Mouse (Mus musculus) liver, adult (tissue): ENCODE results near the gene Kcnip1.

ENCODE experiments used
- GATA4 ChIP-seq: IDR thresholded peaks from 2 replicates; pipeline ENCODE4 v1.6.1; 2014; ENCODE audit warnings: mild to moderate bottlenecking, low read length; ENCODE audit not compliant: insufficient replicate concordance

Gene Kcnip1

GRCm38 (mm10) chr11:34007616-34008015, 14.7 kb upstream of the Kcnip1 start:
- TF ChIP-seq GATA4, result no peak

- TF ChIP-seq GATA4, result no peak
Observed at GRCm38 (mm10) chr11:34002593-34002965, 9.6 kb upstream of the Kcnip1 start.

GRCm38 (mm10) chr11:34001938-34002592, 9.1 kb upstream of the Kcnip1 start:
- no peak for TF ChIP-seq GATA4

- no peak for TF ChIP-seq GATA4
Observed at GRCm38 (mm10) chr11:34000416-34000815, 7.5 kb upstream of the Kcnip1 start.

- no peak for TF ChIP-seq GATA4
Observed at GRCm38 (mm10) chr11:33998244-33998643, 5.3 kb upstream of the Kcnip1 start.

- no peak for TF ChIP-seq GATA4
Observed at GRCm38 (mm10) chr11:33993496-33993895, 544 bp upstream of the Kcnip1 start.

GRCm38 (mm10) chr11:33990002-33990401, 3.0 kb downstream of the Kcnip1 start:
- no peak for TF ChIP-seq GATA4

GRCm38 (mm10) chr11:33986525-33986924, 6.4 kb downstream of the Kcnip1 start:
- TF ChIP-seq GATA4, result no peak

GRCm38 (mm10) chr11:33980146-33980545, 12.8 kb downstream of the Kcnip1 start:
- TF ChIP-seq GATA4, result no peak

- TF ChIP-seq GATA4, result no peak
Observed at GRCm38 (mm10) chr11:33975121-33975520, 17.8 kb downstream of the Kcnip1 start.

GRCm38 (mm10) chr11:33974341-33975040, 18.5 kb downstream of the Kcnip1 start:
- no peak for TF ChIP-seq GATA4

- no peak for TF ChIP-seq GATA4
Observed at GRCm38 (mm10) chr11:33972114-33972513, 20.8 kb downstream of the Kcnip1 start.

- TF ChIP-seq GATA4, result no peak
Observed at GRCm38 (mm10) chr11:33969199-33969598, 23.8 kb downstream of the Kcnip1 start.

GRCm38 (mm10) chr11:33967708-33968107, 25.2 kb downstream of the Kcnip1 start:
- no peak for TF ChIP-seq GATA4

GRCm38 (mm10) chr11:33965380-33965779, 27.6 kb downstream of the Kcnip1 start:
- no peak for TF ChIP-seq GATA4

GRCm38 (mm10) chr11:33962688-33963407, 30.1 kb downstream of the Kcnip1 start, which contains the start of gene Kcnmb1:
Kcnmb1 (plus strand) TSS chr11:33963013.
- TF ChIP-seq GATA4, result no peak
